Mouse (Mus musculus) hindbrain, embryonic 15.5 days (tissue): Measurements from ENCODE around the gene Gm28308. TPM values are rescaled to one million over a fixed set of nuclear protein-coding genes. Genes with fewer than 3 reads are reported as not detected.

Source experiments
- ATAC-seq: fragments of 200-750 bp; cut with Nextera tagmentation; 2 replicates; pipeline ENCODE4 v1.8.0; 2017; ENCODE audit warnings: low read depth, moderate number of reproducible peaks, moderate TSS enrichment; ENCODE audit not compliant: low FRiP score
- H3K27ac ChIP-seq: fragments of 300-500 bp; sonication (generic); replicated peaks from 2 replicates; pipeline ENCODE4 v1.5.1; 2015; ENCODE audit warnings: mild to moderate bottlenecking, inconsistent platforms
- H3K27me3 ChIP-seq: fragments of 300-500 bp; sonication (generic); 2 replicates; pipeline ENCODE4 v1.6.1; 2015; ENCODE audit warnings: control low read depth, inconsistent platforms
- H3K36me3 ChIP-seq: fragments of 300-500 bp; sonication (generic); 2 replicates; pipeline ENCODE4 v1.6.1; 2015; ENCODE audit warnings: control low read depth, inconsistent platforms
- H3K4me1 ChIP-seq: fragments of 300-500 bp; sonication (generic); replicated peaks from 2 replicates; pipeline ENCODE4 v1.6.1; 2015; ENCODE audit warnings: control low read depth, inconsistent platforms
- H3K4me2 ChIP-seq: fragments of 300-500 bp; sonication (generic); 2 replicates; pipeline ENCODE4 v1.6.1; 2015; ENCODE audit warnings: moderate library complexity, mild to moderate bottlenecking, inconsistent platforms
- H3K4me3 ChIP-seq: fragments of 300-500 bp; sonication (generic); 2 replicates; pipeline ENCODE4 v1.5.1; 2015; ENCODE audit warnings: mild to moderate bottlenecking, inconsistent platforms
- H3K9ac ChIP-seq: fragments of 300-500 bp; sonication (generic); 2 replicates; pipeline ENCODE4 v1.6.1; 2015; ENCODE audit warnings: inconsistent platforms
- H3K9me3 ChIP-seq: fragments of 300-500 bp; sonication (generic); 2 replicates; pipeline ENCODE4 v1.6.1; 2016; ENCODE audit warnings: control low read depth, inconsistent platforms
- WGBS: fragments of 180-500 bp; shearing (Covaris S2); methylation state at CpG from one replicate; pipeline ENCODE4 v1.1.7; 2015; 5-methylcytosine and 5-hydroxymethylcytosine counted together
- polyA plus RNA-seq: library from polyadenylated mRNA; unstranded; fragments of >200 nt; fragmentation: Nextera tagmentation; extraction: Ambion mirVana; gene quantifications from 2 replicates; pipeline ENCODE4 v1.2.1, GENCODE M21; 2015

The Gm28308 gene
- polyA plus RNA-seq, 1 experiment from 2014 or later = not detected

DNA sequence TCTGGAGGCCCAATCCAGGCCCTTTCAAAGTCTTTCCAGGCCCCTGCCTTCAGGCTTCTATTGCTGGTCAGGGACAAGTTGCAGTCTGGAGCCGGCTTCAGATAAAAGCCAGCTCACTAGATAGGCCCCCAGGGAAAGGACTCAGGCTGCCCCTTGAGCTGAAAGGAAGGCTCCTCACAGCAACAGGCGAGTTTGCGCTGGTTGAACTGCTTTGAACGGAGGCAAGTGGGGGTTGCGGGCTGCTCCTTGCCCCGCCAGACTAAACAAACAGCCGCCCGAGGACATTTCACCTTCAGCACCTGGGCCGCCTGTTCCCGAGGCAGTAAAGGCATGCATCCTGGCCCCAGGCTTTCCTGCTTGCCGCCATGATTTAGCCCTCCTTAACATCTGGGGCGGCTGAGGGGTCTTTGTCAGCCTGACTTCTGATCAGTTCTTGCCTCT, 30.6 kb upstream of the Gm28308 start:
- Histone ChIP-seq H3K27me3 (peaks cover 93% of the 10 kb centered on the region), H3K27ac (no peak overlapping the region)
- 4% methylated on average over 12 of the region's 12 CpGs for WGBS

GRCm38 (mm10) chr6:52242801-52243332, 29.7 kb upstream of the Gm28308 start:
- H3K27ac ChIP-seq = no peak overlapping the region
- H3K4me3 ChIP-seq = no peak overlapping the region
- H3K36me3 ChIP-seq = no peaks in the 10 kb centered on the region
- no peaks in the 10 kb centered on the region for H3K4me1 ChIP-seq
- H3K4me2 ChIP-seq = no peak overlapping the region
- 7% methylated on average over 4 of the region's 4 CpGs for WGBS
- peaks cover 92% of the 10 kb centered on the region for H3K27me3 ChIP-seq
- no peaks in the 10 kb centered on the region for H3K9me3 ChIP-seq
- no peak for ATAC-seq
- H3K9ac ChIP-seq = no peak overlapping the region

More for the DNA sequence above, 30.6 kb upstream of the Gm28308 start:
- no peak for ATAC-seq
- H3K4me1 ChIP-seq = no peaks in the 10 kb centered on the region
- H3K9ac ChIP-seq = no peak overlapping the region
- H3K36me3 ChIP-seq = no peaks in the 10 kb centered on the region
- H3K9me3 ChIP-seq = no peaks in the 10 kb centered on the region
- no peak overlapping the region for H3K4me2 ChIP-seq
- H3K4me3 ChIP-seq = no peak overlapping the region

GRCm38 (mm10) chr6:52241001-52241621, 28.0 kb upstream of the Gm28308 start:
- ATAC-seq = no peak
- no peak overlapping the region for H3K4me3 ChIP-seq
- 5% methylated on average over 9 of the region's 9 CpGs for WGBS
- H3K9me3 ChIP-seq = no peaks in the 10 kb centered on the region
- no peaks in the 10 kb centered on the region for H3K36me3 ChIP-seq
- H3K4me2 ChIP-seq = no peak overlapping the region
- H3K27me3 ChIP-seq = peaks cover 95% of the 10 kb centered on the region
- no peaks in the 10 kb centered on the region for H3K4me1 ChIP-seq
- H3K27ac ChIP-seq = no peak overlapping the region
- no peak overlapping the region for H3K9ac ChIP-seq

DNA sequence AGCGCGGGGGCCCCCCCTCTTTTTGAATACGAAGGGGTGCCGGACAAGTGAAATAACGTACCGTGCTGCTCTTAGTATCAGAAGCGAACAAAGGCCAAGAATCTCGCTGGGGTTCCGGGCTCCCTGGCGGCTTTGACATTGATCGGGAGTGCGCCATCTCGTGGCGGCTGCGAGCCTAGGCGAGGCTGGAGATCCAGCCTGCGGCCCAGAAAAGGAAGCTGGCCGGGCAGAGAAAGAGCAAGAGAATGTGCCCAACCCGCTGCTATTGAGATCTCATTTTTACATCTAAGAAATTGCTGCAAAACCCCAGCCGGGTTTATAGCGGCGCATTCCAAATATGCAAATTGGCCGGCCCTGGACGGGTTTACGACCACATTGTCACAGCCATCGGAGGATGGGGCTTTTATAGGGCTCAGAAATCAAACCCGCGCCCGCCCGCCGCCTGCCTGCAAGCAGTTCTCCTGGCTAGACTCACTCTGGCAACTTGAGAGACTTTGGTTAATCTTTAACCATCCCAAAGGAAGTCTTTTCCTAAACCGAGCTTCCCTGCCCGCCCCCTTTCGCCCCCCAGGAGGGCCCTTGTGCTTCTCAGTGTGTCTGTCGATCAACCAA, 27.4 kb upstream of the Gm28308 start, which contains the start of gene Hoxa10:
Gene Hoxa10 (minus strand): TSS at position 466 of the 612 bp plus-strand sequence.
- Histone ChIP-seq H3K27ac (no peak within 1 kb of the TSS), H3K4me3 (no peak within 1 kb of the TSS)

GRCm38 (mm10) chr6:52239625-52240388, 26.7 kb upstream of the Gm28308 start:
- H3K4me2 ChIP-seq = 0 out of 2 replicates have a peak overlapping the region, but pooled peaks have one; percentile 11
- no peaks in the 10 kb centered on the region for H3K36me3 ChIP-seq
- ATAC-seq = no peak
- 2% methylated on average over 30 of the region's 30 CpGs for WGBS
- H3K9ac ChIP-seq = no peak overlapping the region
- no peaks in the 10 kb centered on the region for H3K4me1 ChIP-seq
- no peak overlapping the region for H3K27ac ChIP-seq
- no peaks in the 10 kb centered on the region for H3K9me3 ChIP-seq
- no peak overlapping the region for H3K4me3 ChIP-seq
- H3K27me3 ChIP-seq = peaks cover 97% of the 10 kb centered on the region

More for the DNA sequence above, 27.4 kb upstream of the Gm28308 start, which contains the start of gene Hoxa10:
- 0 out of 2 replicates have a peak within 1 kb of the TSS, but pooled peaks have one; percentile 11 for H3K4me2 ChIP-seq
- H3K4me1 ChIP-seq = no peaks in the 10 kb centered on the region
- H3K27me3 ChIP-seq = peaks cover 96% of the 10 kb centered on the region
- no peaks in the 10 kb centered on the region for H3K9me3 ChIP-seq
- ATAC-seq = no peak
- 2% methylated on average over 35 of the region's 35 CpGs for WGBS
- H3K36me3 ChIP-seq = no peaks in the 10 kb centered on the region
- H3K9ac ChIP-seq = no peak within 1 kb of the TSS

- Histone ChIP-seq H3K27me3 (peaks cover 97% of the 10 kb centered on the region), H3K36me3 (no peaks in the 10 kb centered on the region), H3K27ac (no peak overlapping the region), H3K4me1 (no peaks in the 10 kb centered on the region), H3K4me3 (no peak overlapping the region), H3K9ac (no peak overlapping the region), H3K4me2 (no peak overlapping the region), H3K9me3 (no peaks in the 10 kb centered on the region)
- no peak for ATAC-seq
- WGBS = 3% methylated on average over 7 of the region's 7 CpGs
Observed at GRCm38 (mm10) chr6:52238976-52239375, 25.8 kb upstream of the Gm28308 start.

DNA sequence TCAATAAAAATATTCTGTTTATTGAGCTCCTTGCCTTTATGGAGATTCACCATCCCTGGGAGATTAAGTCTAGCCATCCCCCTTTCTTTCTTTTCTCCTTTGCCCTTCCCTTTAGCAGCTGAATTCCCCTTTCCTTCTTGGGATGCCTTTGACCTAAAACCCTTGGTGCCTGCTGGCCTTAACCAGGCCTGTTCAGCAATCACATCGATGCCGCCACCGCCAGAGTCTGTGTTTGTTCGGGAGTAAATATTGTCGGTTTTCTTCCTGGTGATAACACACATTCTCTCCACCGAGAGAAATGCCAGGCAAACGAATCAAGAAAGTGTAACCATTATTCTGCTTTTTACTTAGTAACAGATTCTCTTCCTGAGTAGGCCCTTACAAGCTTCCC, 25.0 kb upstream of the Gm28308 start:
- WGBS = 2% methylated on average over 7 of the region's 7 CpGs
- no peak overlapping the region for H3K27ac ChIP-seq
- no peaks in the 10 kb centered on the region for H3K9me3 ChIP-seq
- no peak overlapping the region for H3K4me2 ChIP-seq
- no peak overlapping the region for H3K9ac ChIP-seq
- H3K36me3 ChIP-seq = no peaks in the 10 kb centered on the region
- peaks cover 97% of the 10 kb centered on the region for H3K27me3 ChIP-seq
- H3K4me3 ChIP-seq = no peak overlapping the region
- ATAC-seq = no peak
- H3K4me1 ChIP-seq = no peaks in the 10 kb centered on the region

GRCm38 (mm10) chr6:52237346-52238154, 24.4 kb upstream of the Gm28308 start:
- WGBS = 6% methylated on average over 10 of the region's 10 CpGs
- H3K4me1 ChIP-seq = no peaks in the 10 kb centered on the region
- H3K4me3 ChIP-seq = no peak overlapping the region
- no peak overlapping the region for H3K9ac ChIP-seq
- no peak for ATAC-seq
- H3K27ac ChIP-seq = no peak overlapping the region
- no peak overlapping the region for H3K4me2 ChIP-seq
- H3K9me3 ChIP-seq = no peaks in the 10 kb centered on the region
- H3K27me3 ChIP-seq = peaks cover 97% of the 10 kb centered on the region
- no peaks in the 10 kb centered on the region for H3K36me3 ChIP-seq

- Histone ChIP-seq H3K9me3 (no peaks in the 10 kb centered on the region), H3K27me3 (peaks cover 97% of the 10 kb centered on the region), H3K36me3 (no peaks in the 10 kb centered on the region), H3K27ac (no peak overlapping the region), H3K4me1 (no peaks in the 10 kb centered on the region), H3K4me3 (no peak overlapping the region), H3K9ac (no peak overlapping the region), H3K4me2 (no peak overlapping the region)
- 7% methylated on average over 3 of the region's 3 CpGs for WGBS
- no peak for ATAC-seq
Observed at GRCm38 (mm10) chr6:52236806-52237205, 23.7 kb upstream of the Gm28308 start.

GRCm38 (mm10) chr6:52235866-52236265, 22.7 kb upstream of the Gm28308 start:
- peaks cover 92% of the 10 kb centered on the region for H3K27me3 ChIP-seq
- H3K4me3 ChIP-seq = no peak overlapping the region
- H3K36me3 ChIP-seq = no peaks in the 10 kb centered on the region
- H3K4me1 ChIP-seq = no peaks in the 10 kb centered on the region
- ATAC-seq = no peak
- H3K9ac ChIP-seq = no peak overlapping the region
- no peak overlapping the region for H3K27ac ChIP-seq
- no peaks in the 10 kb centered on the region for H3K9me3 ChIP-seq
- no peak overlapping the region for H3K4me2 ChIP-seq
- 23% methylated on average over 6 of the region's 6 CpGs for WGBS

DNA sequence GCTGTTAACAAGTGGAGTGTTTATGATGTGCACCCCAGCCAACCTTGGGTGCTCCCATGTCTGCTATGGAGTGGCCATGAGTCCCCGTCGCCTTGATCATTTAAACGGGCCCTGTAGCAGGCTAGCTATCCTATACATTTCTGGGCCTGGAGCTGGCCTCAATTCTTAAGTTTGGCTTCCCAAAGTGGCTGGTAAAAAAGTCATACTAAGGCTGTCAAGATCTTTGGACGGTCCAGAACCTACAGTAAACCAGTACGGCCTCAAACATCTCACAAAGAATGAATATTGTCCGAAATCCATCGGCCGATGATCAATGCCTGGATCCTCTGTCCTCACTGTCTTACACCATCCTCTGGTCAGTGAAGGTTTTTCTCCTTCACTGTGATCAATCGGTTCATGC, 22.1 kb upstream of the Gm28308 start:
- WGBS = 28% methylated on average over 9 of the region's 9 CpGs
- Histone ChIP-seq H3K4me1 (no peaks in the 10 kb centered on the region), H3K9ac (no peak overlapping the region), H3K9me3 (no peaks in the 10 kb centered on the region), H3K4me3 (no peak overlapping the region), H3K27me3 (peaks cover 90% of the 10 kb centered on the region), H3K27ac (no peak overlapping the region), H3K4me2 (no peak overlapping the region), H3K36me3 (no peaks in the 10 kb centered on the region)
- no peak for ATAC-seq
